Mouse (Mus musculus): ENCODE data around the gene Git2. TPM values are rescaled to one million over a fixed set of nuclear protein-coding genes. Genes with fewer than 3 reads are reported as not detected.
A peak's percentile ranks its signal among the peaks of the same experiment; 100 is the strongest.

The Git2 gene
- polyA plus RNA-seq (2012; rRNA removed), result 48.6 and 57.5 TPM in 2 replicates

- peak; percentile 57 for DNase-seq (ENCODE audit: low read depth)
- no peak for TF ChIP-seq POLR2A (IDR thresholded peaks at IDR 0.05; ENCODE audit: borderline replicate concordance, extremely low read depth, insufficient read depth, insufficient read length, poor library complexity, severe bottlenecking)
- no peak for TF ChIP-seq CTCF (IDR thresholded peaks at IDR 0.05; ENCODE audit: borderline replicate concordance, extremely low read depth, insufficient read depth, insufficient read length)
Measured at GRCm38 (mm10) chr5:114775056-114775979, at the start of gene Git2. TSS of gene Git2 (minus strand) at chr5:114775517.

- TF ChIP-seq POLR2A (IDR thresholded peaks at IDR 0.05; ENCODE audit: borderline replicate concordance, extremely low read depth, insufficient read depth, insufficient read length, poor library complexity, severe bottlenecking) (no peak), CTCF (IDR thresholded peaks at IDR 0.05; ENCODE audit: borderline replicate concordance, extremely low read depth, insufficient read depth, insufficient read length) (peak; percentile 65; the same call in 1 of the 2 replicates)
- peak; percentile 68 for DNase-seq (ENCODE audit: low read depth)
Measured at GRCm38 (mm10) chr5:114824197-114824596, 48.9 kb upstream of the Git2 start.

GRCm38 (mm10) chr5:114822796-114823688, 47.7 kb upstream of the Git2 start, which contains the start of gene 1500011B03Rik:
TSS of gene 1500011B03Rik (minus strand) at chr5:114823468.
- no peak for TF ChIP-seq CTCF (IDR thresholded peaks at IDR 0.05; ENCODE audit: borderline replicate concordance, extremely low read depth, insufficient read depth, insufficient read length)
- TF ChIP-seq POLR2A (IDR thresholded peaks at IDR 0.05; ENCODE audit: borderline replicate concordance, extremely low read depth, insufficient read depth, insufficient read length, poor library complexity, severe bottlenecking), result peak; percentile 70; the same call in 1 of the 2 replicates
- DNase-seq (ENCODE audit: low read depth), result peak; percentile 95

GRCm38 (mm10) chr5:114818124-114818523, 42.8 kb upstream of the Git2 start:
- DNase-seq (ENCODE audit: low read depth), result no peak
- TF ChIP-seq CTCF (IDR thresholded peaks at IDR 0.05; ENCODE audit: borderline replicate concordance, extremely low read depth, insufficient read depth, insufficient read length) (no peak), POLR2A (IDR thresholded peaks at IDR 0.05; ENCODE audit: borderline replicate concordance, extremely low read depth, insufficient read depth, insufficient read length, poor library complexity, severe bottlenecking) (no peak)

- peak; percentile 22 for DNase-seq (ENCODE audit: low read depth)
- TF ChIP-seq POLR2A (IDR thresholded peaks at IDR 0.05; ENCODE audit: borderline replicate concordance, extremely low read depth, insufficient read depth, insufficient read length, poor library complexity, severe bottlenecking), result no peak
- TF ChIP-seq CTCF (IDR thresholded peaks at IDR 0.05; ENCODE audit: borderline replicate concordance, extremely low read depth, insufficient read depth, insufficient read length), result no peak
Measured at GRCm38 (mm10) chr5:114816599-114816998, 41.3 kb upstream of the Git2 start.

GRCm38 (mm10) chr5:114813525-114814181, 38.3 kb upstream of the Git2 start:
- peak; percentile 90 for TF ChIP-seq POLR2A (IDR thresholded peaks at IDR 0.05; ENCODE audit: borderline replicate concordance, extremely low read depth, insufficient read depth, insufficient read length, poor library complexity, severe bottlenecking)
- no peak for TF ChIP-seq CTCF (IDR thresholded peaks at IDR 0.05; ENCODE audit: borderline replicate concordance, extremely low read depth, insufficient read depth, insufficient read length)
- DNase-seq (ENCODE audit: low read depth), result peak; percentile 97

GRCm38 (mm10) chr5:114809826-114810225, 34.5 kb upstream of the Git2 start:
- DNase-seq (ENCODE audit: low read depth), result no peak
- TF ChIP-seq POLR2A (IDR thresholded peaks at IDR 0.05; ENCODE audit: borderline replicate concordance, extremely low read depth, insufficient read depth, insufficient read length, poor library complexity, severe bottlenecking), result no peak
- no peak for TF ChIP-seq CTCF (IDR thresholded peaks at IDR 0.05; ENCODE audit: borderline replicate concordance, extremely low read depth, insufficient read depth, insufficient read length)

GRCm38 (mm10) chr5:114809181-114809756, 34.0 kb upstream of the Git2 start:
- TF ChIP-seq CTCF (IDR thresholded peaks at IDR 0.05; ENCODE audit: borderline replicate concordance, extremely low read depth, insufficient read depth, insufficient read length) (no peak), POLR2A (IDR thresholded peaks at IDR 0.05; ENCODE audit: borderline replicate concordance, extremely low read depth, insufficient read depth, insufficient read length, poor library complexity, severe bottlenecking) (no peak)
- DNase-seq (ENCODE audit: low read depth), result no peak

GRCm38 (mm10) chr5:114808385-114808784, 33.1 kb upstream of the Git2 start:
- no peak for TF ChIP-seq POLR2A (IDR thresholded peaks at IDR 0.05; ENCODE audit: borderline replicate concordance, extremely low read depth, insufficient read depth, insufficient read length, poor library complexity, severe bottlenecking)
- TF ChIP-seq CTCF (IDR thresholded peaks at IDR 0.05; ENCODE audit: borderline replicate concordance, extremely low read depth, insufficient read depth, insufficient read length), result no peak
- no peak for DNase-seq (ENCODE audit: low read depth)

- TF ChIP-seq CTCF (IDR thresholded peaks at IDR 0.05; ENCODE audit: borderline replicate concordance, extremely low read depth, insufficient read depth, insufficient read length) (no peak), POLR2A (IDR thresholded peaks at IDR 0.05; ENCODE audit: borderline replicate concordance, extremely low read depth, insufficient read depth, insufficient read length, poor library complexity, severe bottlenecking) (no peak)
- no peak for DNase-seq (ENCODE audit: low read depth)
Measured at GRCm38 (mm10) chr5:114807893-114808292, 32.6 kb upstream of the Git2 start.

All from brain, embryonic 14.5 days (tissue).